Mouse (Mus musculus) liver, adult (tissue): ENCODE measurements around the gene Tapbp.

Source experiments
- GATA4 ChIP-seq: IDR thresholded peaks from 2 replicates; pipeline ENCODE4 v1.6.1; 2014; ENCODE audit warnings: mild to moderate bottlenecking, low read length; ENCODE audit not compliant: insufficient replicate concordance

The Tapbp gene

DNA sequence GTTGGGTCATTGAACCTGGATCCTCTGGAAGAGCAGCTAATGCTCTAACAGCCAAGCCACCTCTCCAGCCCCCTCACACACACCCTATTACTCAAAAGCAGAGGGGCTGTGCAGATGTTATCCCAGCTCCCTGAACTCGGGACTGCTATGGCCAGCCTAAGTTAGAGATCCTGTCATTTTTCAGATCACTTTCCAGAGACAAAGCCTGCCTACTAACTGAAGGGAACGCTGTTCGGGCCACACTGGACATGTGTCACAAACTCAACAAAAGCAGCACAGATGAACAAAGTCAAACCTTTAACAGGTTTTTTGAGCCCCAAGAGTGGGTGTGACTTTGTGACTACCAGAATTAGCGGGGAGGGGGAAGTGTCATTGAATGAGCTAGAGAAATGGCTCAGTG is 37.2 kb downstream of the Tapbp start:
- TF ChIP-seq GATA4, result no peak

DNA sequence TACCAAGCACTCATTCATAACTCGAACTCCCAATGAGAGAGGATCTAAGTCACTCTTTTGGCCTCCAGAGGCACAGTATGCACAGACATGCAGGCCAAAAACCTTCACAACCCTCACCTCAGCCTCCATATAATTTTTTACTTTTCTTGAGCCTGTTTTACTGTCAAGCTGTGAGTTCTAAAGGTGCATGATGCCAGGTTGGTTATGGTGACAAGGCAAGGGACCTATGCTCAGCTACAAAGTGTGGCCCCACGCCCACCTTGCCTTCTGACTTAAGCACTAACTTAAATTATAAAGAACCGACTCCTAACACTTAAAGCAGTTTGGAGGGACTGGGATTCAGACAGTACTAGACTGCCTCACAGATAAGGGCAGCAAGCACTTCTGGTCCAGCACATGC is 37.6 kb downstream of the Tapbp start:
- TF ChIP-seq GATA4, result no peak

DNA sequence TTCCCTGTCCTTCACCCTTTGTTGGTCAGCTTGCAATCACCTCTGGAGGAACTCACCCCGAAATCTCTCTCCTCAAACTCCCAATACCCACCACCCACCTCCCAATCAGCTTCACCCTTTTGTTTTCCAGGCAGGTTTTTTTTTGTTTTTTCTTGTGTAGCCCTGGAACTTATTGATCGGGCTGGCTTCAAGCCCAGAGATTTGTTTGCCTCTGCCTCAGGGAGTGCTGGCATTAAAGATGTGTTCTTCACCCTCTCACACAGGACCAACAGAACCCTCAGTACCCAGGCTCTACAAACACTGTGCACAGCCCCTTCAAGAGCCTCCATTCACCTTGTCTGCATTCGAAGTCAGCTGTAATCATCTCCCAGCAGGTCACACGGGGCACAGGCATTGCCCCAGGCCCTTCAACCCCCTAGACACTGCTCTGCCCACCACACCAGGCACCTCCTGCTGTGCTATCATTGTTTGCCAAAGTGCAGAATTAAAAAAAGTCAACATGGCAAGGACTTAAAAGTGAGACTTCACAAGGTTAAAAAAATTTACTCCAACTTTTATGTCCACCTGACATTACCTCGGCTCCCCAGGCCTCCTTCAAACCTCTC is 38.4 kb downstream of the Tapbp start:
- TF ChIP-seq GATA4, result no peak

DNA sequence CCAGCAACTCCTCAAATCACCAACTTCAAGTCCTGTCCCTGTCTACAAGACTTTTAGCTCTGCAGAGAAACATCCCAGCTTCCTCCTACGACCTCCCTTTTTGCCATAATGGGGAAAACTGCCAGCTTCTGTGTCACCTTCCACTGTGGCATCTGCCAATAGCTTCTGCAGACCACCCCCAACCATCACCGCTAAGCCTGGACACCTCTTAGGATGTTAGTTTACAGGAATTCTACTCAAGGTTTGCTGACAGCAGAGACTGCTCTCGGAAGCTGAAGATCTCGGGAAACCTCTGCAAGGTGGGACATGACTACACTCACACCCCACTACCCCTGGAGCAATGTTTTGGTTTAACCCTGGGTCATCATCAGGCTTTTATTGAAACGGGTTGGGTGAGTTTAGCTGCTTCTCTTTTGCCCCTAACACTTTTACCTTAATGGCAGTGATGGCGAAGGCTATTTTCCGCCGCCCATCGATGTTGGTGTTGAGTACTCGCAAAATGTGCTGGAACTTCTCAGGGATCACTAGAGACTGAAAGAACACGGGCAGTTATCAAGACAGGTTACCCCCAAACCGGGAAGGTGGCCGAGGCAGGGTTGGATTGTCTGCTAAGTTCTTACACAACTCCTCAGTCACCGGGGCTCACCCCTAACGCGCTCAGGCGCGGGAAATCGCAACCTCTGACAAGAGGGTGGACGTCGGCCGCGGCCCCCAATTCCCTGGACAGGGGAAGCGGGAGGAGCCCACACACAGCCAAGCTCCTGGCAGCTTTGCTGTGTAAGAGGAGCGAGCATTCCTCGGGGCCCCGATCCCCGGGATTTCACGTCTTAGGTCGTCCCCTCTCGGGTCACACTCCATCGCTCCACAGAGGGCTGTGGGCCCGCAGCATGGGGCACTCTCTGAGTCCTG is 39.2 kb downstream of the Tapbp start:
- no peak for TF ChIP-seq GATA4

DNA sequence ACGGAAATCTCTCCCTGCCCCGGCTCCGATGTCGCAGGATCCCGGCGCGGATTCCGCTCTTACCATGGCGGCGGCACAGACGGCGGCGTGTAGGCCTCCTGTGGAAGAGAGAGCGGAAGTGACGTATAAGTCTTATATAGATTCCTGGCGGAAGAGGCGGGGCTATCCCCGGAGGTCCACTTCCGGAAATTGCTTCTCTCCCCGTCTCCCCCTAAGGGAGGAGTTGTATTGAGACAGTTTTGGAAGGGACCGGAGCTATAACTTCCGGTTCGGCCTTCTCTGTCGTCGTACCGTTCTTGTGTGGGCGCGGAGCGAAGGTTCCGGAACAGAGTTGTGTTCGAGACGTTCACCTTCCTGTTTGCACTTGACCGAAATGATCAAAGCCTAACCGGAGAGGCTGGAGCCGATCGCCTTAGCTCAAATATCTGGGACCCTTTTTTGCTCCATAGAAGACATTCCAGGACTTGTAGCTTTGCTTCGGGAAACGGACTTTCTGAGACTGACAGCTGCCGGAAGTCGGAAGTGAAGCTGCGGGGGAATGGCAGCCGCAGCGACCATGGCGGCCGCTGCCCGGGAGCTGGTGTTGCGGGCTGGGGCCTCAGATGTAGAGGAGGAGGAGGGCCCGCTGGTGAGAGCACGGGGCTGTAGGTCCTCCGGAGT is 40.0 kb downstream of the Tapbp start, which contains the start of the genes Vps52 and Rps18:
Gene Vps52 (plus strand): TSS at position 258 of the 660 bp plus-strand sequence.
Gene Rps18 (minus strand): TSS at position 447 of the 660 bp plus-strand sequence.
- no peak for TF ChIP-seq GATA4

DNA sequence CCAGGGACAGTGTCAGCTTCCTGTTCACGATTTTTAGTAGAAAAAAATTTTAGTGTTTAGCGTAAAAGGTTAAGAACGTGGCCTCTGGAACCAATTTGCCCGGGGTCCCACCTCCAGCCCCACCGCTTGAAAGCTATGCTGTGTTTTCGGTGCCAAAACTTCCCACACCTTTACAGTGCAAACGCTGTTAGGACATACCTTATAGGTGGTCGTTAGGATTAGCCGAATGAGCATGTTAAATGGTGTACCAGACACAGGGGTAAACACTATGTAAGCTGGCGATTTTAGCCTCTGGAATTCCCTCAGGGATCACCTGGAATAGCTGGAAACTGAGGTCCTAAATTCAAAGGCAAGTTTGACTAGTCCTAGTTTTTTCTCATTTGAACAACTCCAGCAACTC is 40.6 kb downstream of the Tapbp start:
- TF ChIP-seq GATA4, result no peak

DNA sequence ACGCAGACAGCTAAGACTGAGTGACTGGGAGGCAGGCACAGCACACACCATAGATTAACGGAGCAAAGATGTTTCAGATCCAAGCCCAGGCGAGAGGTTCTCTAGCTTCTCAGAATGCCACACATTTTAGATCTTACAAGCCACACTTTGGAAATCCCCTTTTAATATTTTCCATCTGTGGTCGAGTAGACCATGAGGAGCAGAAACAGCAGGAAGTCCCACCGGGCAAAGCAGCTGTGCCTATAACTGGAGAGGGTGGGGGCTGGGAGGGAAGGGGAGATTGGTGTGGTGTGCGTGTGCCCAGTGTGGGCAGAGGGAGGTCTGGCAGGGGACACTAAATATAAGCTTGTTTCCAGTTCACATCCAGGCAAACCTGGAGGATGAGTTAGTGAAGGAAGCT is 41.8 kb downstream of the Tapbp start:
- TF ChIP-seq GATA4, result no peak

DNA sequence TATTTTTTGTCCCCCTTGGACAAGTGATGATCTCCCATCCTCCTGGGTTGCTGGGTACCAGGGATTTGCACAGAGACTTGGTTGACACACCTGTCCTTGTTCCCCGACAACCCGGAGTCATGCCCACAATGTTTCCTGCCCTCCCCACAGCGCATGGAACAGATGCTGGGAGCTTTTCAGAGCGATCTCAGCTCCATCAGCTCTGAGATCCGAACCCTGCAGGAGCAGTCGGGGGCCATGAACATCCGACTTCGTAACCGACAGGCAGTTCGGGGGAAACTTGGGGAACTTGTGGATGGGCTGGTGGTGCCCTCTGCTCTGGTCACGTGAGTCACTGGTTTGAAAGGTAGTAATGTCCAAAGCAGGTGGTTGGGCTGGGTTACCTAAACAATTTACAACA is 42.8 kb downstream of the Tapbp start:
- no peak for TF ChIP-seq GATA4

DNA sequence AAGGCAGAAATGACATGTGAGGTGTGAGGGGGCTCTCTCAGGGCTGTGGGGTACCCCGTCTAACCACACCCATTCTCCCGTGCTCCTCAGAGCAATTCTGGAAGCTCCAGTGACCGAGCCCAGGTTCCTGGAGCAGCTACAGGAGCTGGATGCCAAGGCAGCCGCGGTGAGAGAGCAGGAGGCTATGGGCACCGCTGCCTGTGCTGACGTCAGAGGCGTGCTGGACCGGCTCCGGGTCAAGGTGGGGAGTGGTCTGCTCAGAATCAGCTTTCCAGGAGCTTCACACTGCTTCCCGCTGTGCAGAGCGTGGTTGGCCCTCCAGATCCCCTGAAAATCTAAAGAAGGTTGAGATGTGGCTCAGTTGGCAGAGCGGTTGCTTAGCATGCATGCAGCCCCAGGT is 43.4 kb downstream of the Tapbp start:
- no peak for TF ChIP-seq GATA4

DNA sequence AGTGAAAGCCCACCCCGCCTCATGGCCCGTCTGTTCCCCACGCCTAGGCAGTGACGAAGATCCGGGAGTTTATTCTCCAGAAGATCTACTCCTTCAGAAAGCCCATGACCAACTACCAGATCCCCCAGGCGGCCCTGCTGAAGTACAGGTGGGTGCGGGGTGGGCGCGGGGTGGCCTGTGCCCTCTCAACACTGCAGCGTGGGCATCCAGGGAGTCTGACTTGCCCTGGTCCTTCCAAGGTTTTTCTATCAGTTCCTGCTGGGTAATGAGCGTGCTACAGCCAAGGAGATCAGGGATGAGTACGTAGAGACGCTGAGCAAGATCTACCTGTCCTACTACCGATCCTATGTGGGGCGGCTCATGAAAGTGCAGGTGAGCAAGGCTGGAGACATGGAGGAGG is 44.2 kb downstream of the Tapbp start:
- no peak for TF ChIP-seq GATA4

DNA sequence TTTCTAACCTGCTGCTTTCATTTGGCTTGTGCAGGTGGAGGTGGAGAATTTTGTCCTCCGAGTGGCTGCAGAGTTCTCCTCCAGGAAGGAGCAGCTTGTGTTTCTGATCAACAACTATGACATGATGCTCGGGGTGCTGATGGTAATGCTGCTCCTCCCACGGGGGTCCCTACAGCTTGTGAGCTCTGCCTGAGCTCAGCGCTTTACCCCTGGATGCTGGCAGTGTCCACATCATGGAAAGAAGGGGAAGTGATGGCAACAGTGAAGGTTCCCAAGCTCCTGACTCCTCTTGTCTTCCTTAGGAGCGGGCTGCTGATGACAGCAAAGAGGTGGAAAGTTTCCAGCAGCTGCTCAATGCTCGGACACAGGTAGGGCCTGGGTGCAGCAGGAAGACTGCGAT is 47.2 kb downstream of the Tapbp start:
- no peak for TF ChIP-seq GATA4

DNA sequence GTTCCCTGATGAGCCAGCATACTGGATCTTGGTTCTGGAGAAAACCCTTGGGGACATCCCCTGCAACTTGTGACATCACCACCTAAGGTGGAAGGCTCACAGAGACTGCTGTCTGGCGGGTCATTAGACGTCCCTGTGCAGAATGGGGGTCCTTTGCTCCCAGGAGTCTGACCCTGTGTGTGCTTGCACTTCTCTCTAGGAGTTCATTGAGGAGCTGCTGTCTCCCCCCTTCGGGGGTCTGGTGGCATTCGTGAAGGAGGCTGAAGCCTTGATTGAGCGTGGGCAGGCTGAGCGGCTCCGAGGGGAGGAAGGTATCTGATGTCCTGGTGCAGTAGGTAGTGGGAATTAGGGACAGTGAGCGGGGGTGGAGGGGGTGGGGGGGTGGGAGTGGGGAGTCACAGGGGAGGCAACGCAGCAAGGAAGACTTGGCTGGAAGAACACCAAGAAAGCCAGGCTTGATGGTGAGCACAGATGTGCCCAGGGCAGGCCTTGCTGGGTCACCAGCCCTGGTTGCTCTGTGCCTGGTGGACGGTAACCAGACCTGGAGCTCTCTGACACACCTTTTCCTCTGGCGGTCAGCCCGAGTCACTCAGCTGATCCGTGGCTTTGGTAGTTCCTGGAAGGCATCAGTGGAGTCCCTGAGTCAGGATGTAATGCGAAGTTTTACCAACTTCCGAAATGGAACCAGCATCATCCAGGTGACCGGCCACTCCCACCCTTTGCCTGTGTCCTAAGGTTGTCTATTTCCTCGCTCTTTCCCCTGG is 49.6 kb downstream of the Tapbp start:
- no peak for TF ChIP-seq GATA4

DNA sequence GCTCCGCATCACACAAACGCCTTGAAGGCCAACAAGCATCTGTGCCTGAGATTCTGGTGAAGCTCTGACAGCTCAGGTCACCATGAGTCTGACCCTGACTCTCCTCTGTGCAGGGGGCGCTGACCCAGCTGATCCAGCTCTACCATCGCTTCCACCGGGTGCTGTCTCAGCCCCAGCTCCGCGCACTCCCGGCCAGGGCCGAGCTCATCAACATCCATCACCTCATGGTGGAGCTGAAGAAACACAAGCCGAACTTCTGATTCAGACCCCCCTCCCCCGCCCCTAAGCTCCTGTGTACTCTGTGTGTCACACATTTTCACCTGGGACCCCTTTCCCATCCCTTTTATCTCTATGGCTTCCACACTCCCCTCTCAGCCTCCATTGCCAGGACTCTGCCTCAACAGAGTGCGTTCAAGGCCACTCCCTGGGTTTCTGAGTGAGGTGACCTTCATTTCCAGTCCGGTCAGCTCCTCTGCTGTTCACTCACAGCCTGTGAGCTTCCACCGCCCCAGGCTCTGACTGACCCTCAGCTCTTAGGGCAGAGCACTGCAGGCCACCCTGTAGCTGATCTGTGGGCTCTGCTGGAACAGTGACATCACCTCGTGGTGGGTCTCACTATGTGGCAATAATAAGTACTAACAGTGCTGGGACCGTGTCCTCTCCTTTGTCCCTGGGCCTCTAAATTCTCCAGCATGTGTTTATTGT is 50.3 kb downstream of the Tapbp start:
- TF ChIP-seq GATA4, result no peak

DNA sequence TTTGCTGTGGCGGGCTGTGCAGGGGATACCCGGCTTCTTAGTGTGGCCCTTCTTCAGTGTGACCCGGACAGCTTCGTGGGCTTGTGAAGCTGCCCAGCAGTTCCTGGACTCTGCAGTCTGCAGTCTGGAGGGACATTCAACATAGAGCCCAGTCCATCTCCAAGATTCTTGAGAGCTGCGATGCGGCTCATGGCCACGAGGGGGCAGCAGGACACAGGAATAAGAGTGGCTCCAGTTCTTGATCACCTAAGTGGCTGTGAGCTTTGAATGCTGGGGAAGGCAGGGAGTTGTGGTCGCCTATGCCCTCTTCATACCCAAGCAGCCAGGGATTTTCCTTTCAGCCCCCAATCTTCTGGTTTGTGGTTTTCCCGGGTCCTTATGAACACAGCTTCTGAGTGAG is 52.8 kb downstream of the Tapbp start:
- no peak for TF ChIP-seq GATA4

DNA sequence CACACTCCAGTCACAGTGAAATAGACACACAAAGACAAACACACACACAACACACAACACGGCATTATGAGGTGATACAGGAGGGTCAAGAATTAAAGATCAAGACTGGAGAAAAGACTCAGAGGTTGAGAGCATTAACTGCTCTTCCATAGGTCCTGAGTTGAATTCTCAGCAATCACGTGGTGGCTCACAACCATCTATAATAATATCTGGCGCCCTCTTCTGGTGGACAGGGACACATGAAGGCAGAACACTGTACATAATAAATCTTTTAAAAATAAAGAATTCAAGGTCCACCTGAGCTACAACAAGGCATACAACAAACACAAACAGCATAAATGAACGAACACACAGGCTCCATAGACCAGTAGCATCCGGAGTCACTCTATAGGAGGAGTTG is 53.2 kb downstream of the Tapbp start:
- TF ChIP-seq GATA4, result no peak

DNA sequence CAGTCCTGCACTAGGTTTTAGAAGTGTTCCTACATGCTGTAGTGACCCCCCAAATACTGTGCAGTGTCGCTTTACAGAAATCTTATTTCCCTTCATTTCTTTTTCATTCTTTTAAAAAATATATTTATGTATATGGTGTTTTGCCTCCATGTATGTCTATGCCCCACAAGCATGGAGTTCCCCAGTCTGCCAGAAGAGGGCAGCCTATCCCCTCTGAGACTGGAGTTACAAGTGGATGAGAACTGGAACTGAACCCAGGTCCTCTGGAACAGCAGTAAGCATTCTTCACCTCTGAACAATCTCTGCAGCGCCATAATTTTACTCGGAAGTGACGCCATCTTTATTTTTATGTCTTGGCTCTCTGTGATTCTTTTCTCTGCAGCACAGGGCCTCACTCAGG is 53.7 kb downstream of the Tapbp start:
- no peak for TF ChIP-seq GATA4
